Mouse (Mus musculus): ENCODE results near the gene Opcml. TPM values are rescaled to one million over a fixed set of nuclear protein-coding genes. Genes with fewer than 3 reads are reported as not detected.

Opcml gene
- polyA plus RNA-seq, 1 experiment, result 0.11 TPM

DNA sequence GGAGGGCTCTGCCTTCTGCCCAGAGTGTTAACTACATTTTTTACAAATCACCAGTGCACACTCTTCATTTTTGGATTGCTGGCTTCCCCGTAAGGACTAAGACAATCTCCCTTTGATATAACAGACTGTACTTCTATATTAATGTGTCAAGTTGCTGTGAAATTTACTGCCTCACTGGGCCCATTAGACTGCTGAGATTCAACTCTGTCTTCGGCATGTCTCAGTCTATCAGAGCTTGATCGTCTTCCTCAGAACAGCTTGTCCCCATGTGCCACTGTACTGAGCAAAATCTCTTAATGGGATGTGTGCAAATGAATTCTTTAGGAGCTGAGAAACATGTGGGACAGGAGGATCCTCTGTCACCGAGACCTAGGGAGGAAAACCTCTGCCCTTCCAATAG is 970.9 kb downstream of the Opcml start:
- WGBS, result 82% methylated on average over 4 of the region's 4 CpGs
- DNase-seq (ENCODE audit: low read depth, low spot score), result no peak

- 61% methylated on average over 1 of the region's 1 CpGs for WGBS
- no peak for DNase-seq (ENCODE audit: low read depth, low spot score)
Measured at GRCm38 (mm10) chr9:28764149-28764548, 973.6 kb downstream of the Opcml start.

DNA sequence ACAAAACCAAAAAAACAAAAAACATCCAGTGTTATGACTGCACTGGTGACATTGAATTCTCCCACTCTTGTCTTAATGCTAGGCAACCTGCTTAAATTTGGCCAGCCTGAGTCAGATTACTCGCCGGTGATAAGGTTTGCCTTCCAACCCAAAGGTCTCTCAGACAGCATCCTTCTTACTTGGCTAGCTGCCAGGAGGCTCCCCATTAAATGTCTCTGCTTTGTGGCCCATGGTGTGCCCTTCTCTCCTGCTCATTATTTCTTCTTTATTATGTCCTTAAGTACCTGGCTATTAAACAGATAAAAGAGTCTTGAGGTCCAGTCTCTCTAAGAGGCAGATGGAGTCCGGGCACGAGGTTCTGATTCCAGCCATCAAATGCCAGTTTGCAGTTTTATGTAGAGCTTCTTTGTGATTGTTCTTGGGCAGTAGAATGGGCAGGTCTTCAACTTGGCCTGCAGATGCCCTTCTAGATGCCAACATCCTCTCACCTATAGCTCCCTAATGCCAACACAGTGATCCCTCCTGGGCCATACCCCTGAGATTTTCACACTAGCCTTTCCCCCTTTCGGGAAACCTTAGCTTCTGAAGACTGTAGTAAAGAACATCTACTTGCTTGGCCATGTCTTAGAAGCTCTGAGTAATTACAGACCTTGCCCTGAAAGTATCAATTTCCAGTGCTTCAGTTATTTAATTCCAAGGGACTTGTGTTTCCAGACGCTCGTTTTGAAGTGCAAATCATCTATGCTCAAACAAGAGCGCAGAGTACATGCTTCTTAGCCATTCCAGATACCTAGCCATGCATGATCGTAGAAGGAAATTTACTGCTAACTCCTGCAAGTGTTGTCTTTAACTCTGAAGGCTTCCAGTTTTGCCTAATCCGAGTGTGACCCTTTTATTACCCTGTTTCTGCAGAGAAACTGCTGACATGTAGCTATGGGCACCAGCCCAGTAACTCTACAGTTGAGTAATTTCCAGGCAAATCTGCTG is 986.2 kb downstream of the Opcml start:
- 64% methylated on average over 10 of the region's 10 CpGs for WGBS
- no peak for DNase-seq (ENCODE audit: low read depth, low spot score)

DNA sequence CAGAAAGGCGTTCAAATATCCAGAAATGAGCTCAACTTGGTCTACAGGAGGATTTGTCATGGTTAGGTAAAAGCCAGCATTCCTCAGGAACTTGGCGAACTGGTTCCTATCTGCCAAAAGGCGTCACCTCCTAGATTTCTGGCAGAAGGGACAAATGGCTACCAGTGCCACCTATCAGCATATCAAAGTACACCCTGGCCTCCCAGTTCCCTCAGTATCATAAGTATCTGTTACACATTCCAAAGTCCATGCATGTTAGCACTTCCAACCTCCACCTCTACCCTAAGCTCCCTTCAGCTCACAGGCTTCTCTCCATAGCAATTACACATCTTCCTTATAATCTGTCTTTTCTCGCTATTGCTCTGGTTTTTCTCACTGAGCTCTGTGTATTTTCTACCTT is 993.3 kb downstream of the Opcml start:
- DNase-seq (ENCODE audit: low read depth, low spot score), result no peak
- 52% methylated on average over 4 of the region's 4 CpGs for WGBS

GRCm38 (mm10) chr9:28789439-28789838 is 998.9 kb downstream of the Opcml start:
- WGBS, result 81% methylated on average over 1 of the region's 1 CpGs
- DNase-seq (ENCODE audit: low read depth, low spot score), result no peak

- DNase-seq (ENCODE audit: low read depth, low spot score), result no peak
- WGBS, result 37% methylated on average over 2 of the region's 2 CpGs
Measured at GRCm38 (mm10) chr9:28800100-28800499, 1009.5 kb downstream of the Opcml start.

DNA sequence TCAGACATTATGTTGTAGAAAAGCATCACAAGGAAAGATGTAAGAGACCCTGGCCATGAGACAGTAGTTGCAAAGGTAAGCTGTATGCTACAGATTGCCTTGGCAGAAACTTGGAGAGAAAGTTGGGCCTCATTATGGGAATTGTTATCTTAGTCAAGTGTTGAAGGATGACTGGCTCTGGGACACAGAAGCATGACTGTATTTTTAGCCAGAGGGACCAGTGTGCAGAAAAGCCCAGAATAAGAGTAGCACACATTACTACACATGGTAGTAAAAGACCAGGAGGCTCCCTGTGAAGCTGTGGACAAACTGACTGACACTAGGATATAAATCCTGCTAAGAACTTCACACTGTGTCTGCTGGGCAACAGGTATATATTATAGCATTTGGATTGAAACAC is 1016.1 kb downstream of the Opcml start:
- DNase-seq (ENCODE audit: low read depth, low spot score), result no peak

- WGBS, result 93% methylated on average over 3 of the region's 3 CpGs
- no peak for DNase-seq (ENCODE audit: low read depth, low spot score)
Measured at GRCm38 (mm10) chr9:28822060-28822459, 1031.5 kb downstream of the Opcml start.

DNA sequence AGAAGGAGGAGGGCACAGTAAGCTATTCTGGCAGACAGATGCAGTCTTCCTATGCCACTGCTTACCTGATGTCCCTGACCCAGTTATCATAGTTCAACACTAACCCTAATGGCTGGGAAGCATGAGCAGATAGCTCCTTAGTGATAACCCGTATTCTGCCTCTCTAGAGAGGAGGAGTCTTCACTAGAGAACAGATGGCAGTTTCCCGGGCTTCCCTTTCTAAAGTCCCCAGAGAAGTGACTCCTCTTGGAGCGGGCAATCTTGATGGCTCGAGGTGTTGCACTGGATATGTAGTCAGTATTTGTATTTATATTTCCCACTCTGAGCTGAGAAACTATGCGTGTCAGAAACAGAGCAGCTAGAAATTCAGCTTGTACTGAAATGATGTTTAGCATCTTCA is 1031.9 kb downstream of the Opcml start:
- DNase-seq (ENCODE audit: low read depth, low spot score), result no peak

DNA sequence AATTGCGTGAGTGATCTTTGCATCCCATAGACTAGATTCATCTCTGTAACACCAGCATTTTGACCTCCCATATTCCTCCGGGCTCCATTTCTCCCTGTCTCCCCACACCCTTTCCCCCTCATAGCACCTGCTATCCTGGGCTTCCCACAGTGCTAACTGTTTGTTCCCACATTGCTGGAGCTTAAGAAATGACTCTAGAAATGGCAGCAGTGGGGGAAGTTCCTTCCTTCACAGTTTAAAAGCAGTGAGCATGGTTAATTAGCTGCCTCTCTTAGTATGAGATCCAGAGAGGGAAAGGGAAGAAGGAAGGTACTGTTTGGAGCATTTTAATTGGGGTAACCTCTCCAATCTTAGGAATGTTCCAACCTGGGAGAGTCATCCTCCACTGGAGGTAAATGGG is 1035.2 kb downstream of the Opcml start:
- DNase-seq (ENCODE audit: low read depth, low spot score), result no peak
- WGBS, result 76% methylated on average over 2 of the region's 2 CpGs

More for the DNA sequence above, 1031.9 kb downstream of the Opcml start:
- 77% methylated on average over 5 of the region's 5 CpGs for WGBS

- 66% methylated on average over 2 of the region's 2 CpGs for WGBS
- DNase-seq (ENCODE audit: low read depth, low spot score), result no peak
Measured at GRCm38 (mm10) chr9:28845961-28846570, 1055.5 kb downstream of the Opcml start.

- WGBS, result 68% methylated on average over 7 of the region's 7 CpGs
- no peak for DNase-seq (ENCODE audit: low read depth, low spot score)
Measured at GRCm38 (mm10) chr9:28855826-28856225, 1065.3 kb downstream of the Opcml start.

DNA sequence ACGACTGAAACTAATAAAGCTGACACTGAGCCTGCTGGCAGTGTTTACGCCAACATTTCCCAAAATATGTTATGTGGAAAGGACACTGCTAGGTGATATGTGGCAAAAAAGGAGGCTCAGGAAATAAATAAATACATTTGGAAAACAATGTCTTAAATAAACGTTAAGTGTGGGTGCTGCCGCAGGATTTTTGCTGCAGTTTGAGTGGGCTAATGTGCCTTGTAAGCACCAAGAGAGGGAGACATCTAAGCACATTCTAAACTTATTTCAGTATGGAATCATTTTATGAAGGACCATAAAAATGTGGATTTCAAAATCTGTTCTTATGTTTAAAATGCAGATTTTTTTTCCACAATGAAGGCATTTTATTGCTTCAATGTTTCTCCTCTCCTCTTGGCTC is 1071.4 kb downstream of the Opcml start:
- DNase-seq (ENCODE audit: low read depth, low spot score), result no peak
- 66% methylated on average over 4 of the region's 4 CpGs for WGBS

DNA sequence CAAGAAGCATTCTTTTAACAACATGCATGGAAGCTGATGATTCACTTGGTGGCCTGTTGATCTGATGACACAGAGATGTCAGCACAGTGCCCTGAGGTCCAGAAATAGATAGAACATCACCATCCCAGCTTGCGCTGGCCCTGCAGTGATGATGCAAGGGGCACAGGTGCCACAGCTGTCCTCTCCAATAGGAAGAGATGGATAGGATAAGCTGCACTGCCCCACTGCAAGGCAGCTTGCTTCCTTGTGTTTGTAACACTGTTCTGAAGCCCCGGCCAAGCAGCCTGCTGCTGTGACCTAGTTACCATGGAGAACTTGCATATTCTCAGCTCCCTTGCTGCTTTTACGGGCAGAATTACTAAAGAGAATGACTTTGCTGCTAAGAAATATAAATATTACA is 1076.7 kb downstream of the Opcml start:
- no peak for DNase-seq (ENCODE audit: low read depth, low spot score)
- 77% methylated on average over 3 of the region's 3 CpGs for WGBS

- DNase-seq (ENCODE audit: low read depth, low spot score), result no peak
- WGBS, result 61% methylated on average over 1 of the region's 1 CpGs
Measured at GRCm38 (mm10) chr9:28870478-28870877, 1079.9 kb downstream of the Opcml start.

DNA sequence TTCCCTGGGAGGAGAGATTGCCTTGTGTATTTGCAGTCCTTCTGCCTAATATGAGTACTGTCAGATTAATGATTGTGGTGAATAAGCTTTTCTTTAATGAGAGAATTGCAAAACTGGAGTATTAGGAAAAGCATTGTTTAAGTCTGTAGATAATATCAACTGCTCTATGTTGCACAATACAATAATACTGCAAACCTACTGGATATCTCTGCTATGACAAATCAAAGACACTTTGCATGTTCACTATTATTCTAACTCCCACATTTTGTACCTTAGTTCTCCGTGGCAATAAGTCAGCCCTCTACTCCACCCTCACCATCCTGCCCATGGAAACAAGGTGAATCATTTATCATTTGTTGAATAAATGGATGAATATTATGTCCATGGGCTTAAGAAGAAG is 1092.0 kb downstream of the Opcml start:
- WGBS, result 69% methylated on average over 1 of the region's 1 CpGs
- DNase-seq (ENCODE audit: low read depth, low spot score), result no peak

DNA sequence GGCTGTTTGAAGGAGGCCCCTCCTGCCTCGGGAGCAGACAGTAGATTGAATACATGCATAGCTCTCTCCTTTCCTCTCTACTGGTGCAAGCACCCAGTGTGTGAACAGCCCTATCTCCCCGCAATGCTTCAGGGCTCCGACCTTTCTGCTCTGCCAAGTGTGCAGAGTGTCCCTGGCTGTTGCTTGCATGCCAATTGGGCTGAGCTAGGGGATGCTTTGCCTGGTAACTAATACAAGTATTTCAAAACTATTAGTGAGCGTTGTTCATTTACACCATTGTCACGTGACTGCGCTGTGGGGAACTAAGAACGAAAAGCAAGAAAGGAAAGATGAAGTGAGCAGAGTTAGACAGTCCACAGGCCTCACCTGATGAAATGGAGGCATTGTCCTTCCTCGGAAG is 1101.0 kb downstream of the Opcml start:
- WGBS, result 83% methylated on average over 8 of the region's 8 CpGs
- DNase-seq (ENCODE audit: low read depth, low spot score), result no peak

DNA sequence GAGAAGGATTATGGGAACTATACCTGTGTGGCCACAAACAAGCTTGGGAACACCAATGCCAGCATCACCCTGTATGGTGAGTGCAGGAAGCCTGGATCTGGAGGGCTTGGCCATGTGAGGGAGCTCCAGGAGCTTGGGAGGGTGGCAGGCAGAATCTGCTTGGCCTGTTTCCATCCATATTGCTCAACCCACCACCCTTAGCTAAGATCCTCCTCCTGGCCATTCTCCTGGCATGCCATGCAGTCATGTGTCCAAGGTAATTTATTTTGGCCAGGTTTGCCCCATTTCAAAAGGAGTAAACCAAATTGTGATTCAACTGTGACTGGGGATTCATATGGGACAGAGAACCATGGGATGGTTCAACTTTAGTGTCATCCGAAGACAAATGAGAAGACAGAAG is 1112.7 kb downstream of the Opcml start:
- 90% methylated on average over 1 of the region's 1 CpGs for WGBS
- no peak for DNase-seq (ENCODE audit: low read depth, low spot score)

DNA sequence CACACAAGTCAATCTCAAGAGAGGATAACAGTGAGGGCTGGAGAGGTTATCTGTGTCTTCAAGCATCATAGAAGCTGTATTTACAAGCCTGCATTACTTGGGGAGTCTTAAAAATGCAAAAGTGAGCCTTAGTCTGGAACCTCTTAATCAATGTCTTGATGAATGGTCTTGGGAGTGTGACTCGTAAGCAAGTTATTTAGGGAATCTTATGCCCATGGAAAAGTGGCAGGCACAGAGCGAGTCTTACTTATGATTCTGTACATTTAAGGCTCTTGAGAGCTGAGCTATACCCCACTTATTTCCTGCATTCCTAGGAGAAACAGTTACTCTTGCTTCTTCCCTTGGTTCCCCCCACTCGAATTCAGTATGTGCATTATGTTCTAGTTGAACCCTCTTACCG is 1119.2 kb downstream of the Opcml start:
- no peak for DNase-seq (ENCODE audit: low read depth, low spot score)
- 73% methylated on average over 4 of the region's 4 CpGs for WGBS

DNA sequence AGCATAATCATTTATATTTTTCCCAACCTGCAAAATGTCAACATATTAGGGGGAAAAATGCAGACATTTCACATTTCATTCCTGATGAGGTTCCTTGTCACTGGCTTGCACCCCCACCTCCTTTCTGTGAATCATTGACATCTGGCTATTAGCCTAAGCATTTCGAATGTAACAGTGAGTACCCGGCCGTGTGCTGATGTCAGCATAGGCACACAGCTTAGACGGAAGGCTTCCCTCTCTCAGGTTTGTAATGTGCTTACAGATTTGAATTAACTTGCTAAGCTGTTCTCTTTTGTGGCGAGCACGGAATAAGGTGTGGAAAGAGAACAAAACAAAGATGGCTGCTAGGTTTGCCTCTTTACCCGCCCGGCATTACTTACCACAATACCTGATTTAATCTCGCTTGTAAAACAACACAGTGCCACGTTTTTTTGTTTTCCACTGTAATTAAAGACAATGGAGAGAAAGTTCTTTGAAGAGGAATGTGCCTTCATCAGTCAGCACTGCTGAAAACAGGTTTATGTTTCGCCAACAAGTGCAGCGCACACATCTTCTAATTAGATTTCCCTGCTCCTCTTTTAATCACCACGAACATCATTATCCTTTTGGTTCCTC is 1121.1 kb downstream of the Opcml start:
- no peak for DNase-seq (ENCODE audit: low read depth, low spot score)
- WGBS, result 48% methylated on average over 13 of the region's 13 CpGs

- DNase-seq (ENCODE audit: low read depth, low spot score), result no peak
- WGBS, result 57% methylated on average over 2 of the region's 2 CpGs
Measured at GRCm38 (mm10) chr9:28932069-28932468, 1141.5 kb downstream of the Opcml start.

Data from large intestine, adult 2 months (tissue).